Mouse (Mus musculus): ENCODE results near the gene Fscb. TPM values are rescaled to one million over a fixed set of nuclear protein-coding genes. Genes with fewer than 3 reads are reported as not detected.

The Fscb gene
- polyA plus RNA-seq (2014; fragmentation: Nextera tagmentation; extraction: Ambion mirVana): not detected in 2 replicates

DNA sequence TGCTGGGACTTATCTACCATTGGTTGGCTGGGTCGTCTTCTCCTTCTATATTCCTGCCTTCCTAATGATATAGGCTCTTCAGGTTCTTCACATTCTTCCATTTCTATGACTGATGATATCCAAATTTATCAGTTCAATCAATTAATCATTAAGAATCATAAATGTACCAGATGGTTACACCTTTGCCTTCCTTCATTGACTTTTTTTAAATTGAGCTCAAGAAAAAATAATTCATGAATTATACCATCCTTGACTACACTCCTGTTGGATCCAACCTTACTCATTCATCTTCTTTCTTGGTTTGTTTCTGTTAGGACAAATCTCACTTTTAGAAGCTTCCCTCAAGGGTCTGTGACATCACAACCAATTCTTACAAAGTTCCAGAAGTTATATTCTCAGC lies at the start of gene Fscb:
Gene Fscb (minus strand): TSS at position 101 of the 400 bp plus-strand sequence.
- H3K9me3 ChIP-seq (replicated peaks; ENCODE audit: control insufficient read depth, low read length): no peaks in the 10 kb centered on the region
- H3K36me3 ChIP-seq (ENCODE audit: control insufficient read depth, insufficient read depth, low read length): no peaks in the 10 kb centered on the region
- 65% methylated on average over 1 of the region's 1 CpGs for WGBS (ENCODE audit: insufficient replicate concordance)
- ATAC-seq (replicated peaks; ENCODE audit: insufficient number of reproducible peaks, low FRiP score, low TSS enrichment): no peak
- no peaks in the 10 kb centered on the region for H3K27me3 ChIP-seq (ENCODE audit: control insufficient read depth, insufficient read depth, low read length)
- no peaks in the 10 kb centered on the region for H3K4me1 ChIP-seq (ENCODE audit: control insufficient read depth, insufficient read depth, low read length)
- no peak within 1 kb of the TSS for H3K9ac ChIP-seq (ENCODE audit: low read depth, low read length)
- H3K4me2 ChIP-seq: no peak within 1 kb of the TSS
- no peak within 1 kb of the TSS for H3K4me3 ChIP-seq (ENCODE audit: low read depth, low read length)
- no peak within 1 kb of the TSS for H3K27ac ChIP-seq (ENCODE audit: low read depth, low read length)

GRCm38 (mm10) chr12:64516775-64517174 lies 42.3 kb upstream of the Fscb start:
- Histone ChIP-seq H3K9me3 (replicated peaks; ENCODE audit: control insufficient read depth, low read length) (no peaks in the 10 kb centered on the region), H3K36me3 (ENCODE audit: control insufficient read depth, insufficient read depth, low read length) (no peaks in the 10 kb centered on the region), H3K4me1 (ENCODE audit: control insufficient read depth, insufficient read depth, low read length) (no peaks in the 10 kb centered on the region), H3K4me2 (no peak overlapping the region), H3K9ac (ENCODE audit: low read depth, low read length) (no peak overlapping the region), H3K4me3 (ENCODE audit: low read depth, low read length) (no peak overlapping the region), H3K27ac (ENCODE audit: low read depth, low read length) (no peak overlapping the region), H3K27me3 (ENCODE audit: control insufficient read depth, insufficient read depth, low read length) (no peaks in the 10 kb centered on the region)
- 54% methylated on average over 2 of the region's 2 CpGs for WGBS (ENCODE audit: insufficient replicate concordance)
- no peak for ATAC-seq (replicated peaks; ENCODE audit: insufficient number of reproducible peaks, low FRiP score, low TSS enrichment)

GRCm38 (mm10) chr12:64513439-64513838 lies 38.9 kb upstream of the Fscb start:
- 58% methylated on average over 1 of the region's 1 CpGs for WGBS (ENCODE audit: insufficient replicate concordance)
- Histone ChIP-seq H3K27ac (ENCODE audit: low read depth, low read length) (no peak overlapping the region), H3K36me3 (ENCODE audit: control insufficient read depth, insufficient read depth, low read length) (no peaks in the 10 kb centered on the region), H3K4me2 (no peak overlapping the region), H3K4me1 (ENCODE audit: control insufficient read depth, insufficient read depth, low read length) (no peaks in the 10 kb centered on the region), H3K4me3 (ENCODE audit: low read depth, low read length) (no peak overlapping the region), H3K9ac (ENCODE audit: low read depth, low read length) (no peak overlapping the region), H3K27me3 (ENCODE audit: control insufficient read depth, insufficient read depth, low read length) (no peaks in the 10 kb centered on the region), H3K9me3 (replicated peaks; ENCODE audit: control insufficient read depth, low read length) (no peaks in the 10 kb centered on the region)
- ATAC-seq (replicated peaks; ENCODE audit: insufficient number of reproducible peaks, low FRiP score, low TSS enrichment): no peak

GRCm38 (mm10) chr12:64497706-64498105 lies 23.2 kb upstream of the Fscb start:
- 70% methylated on average over 5 of the region's 5 CpGs for WGBS (ENCODE audit: insufficient replicate concordance)
- Histone ChIP-seq H3K4me1 (ENCODE audit: control insufficient read depth, insufficient read depth, low read length) (no peaks in the 10 kb centered on the region), H3K27ac (ENCODE audit: low read depth, low read length) (no peak overlapping the region), H3K4me2 (no peak overlapping the region), H3K9ac (ENCODE audit: low read depth, low read length) (no peak overlapping the region), H3K9me3 (replicated peaks; ENCODE audit: control insufficient read depth, low read length) (no peaks in the 10 kb centered on the region), H3K27me3 (ENCODE audit: control insufficient read depth, insufficient read depth, low read length) (no peaks in the 10 kb centered on the region), H3K4me3 (ENCODE audit: low read depth, low read length) (no peak overlapping the region), H3K36me3 (ENCODE audit: control insufficient read depth, insufficient read depth, low read length) (no peaks in the 10 kb centered on the region)
- ATAC-seq (replicated peaks; ENCODE audit: insufficient number of reproducible peaks, low FRiP score, low TSS enrichment): no peak

DNA sequence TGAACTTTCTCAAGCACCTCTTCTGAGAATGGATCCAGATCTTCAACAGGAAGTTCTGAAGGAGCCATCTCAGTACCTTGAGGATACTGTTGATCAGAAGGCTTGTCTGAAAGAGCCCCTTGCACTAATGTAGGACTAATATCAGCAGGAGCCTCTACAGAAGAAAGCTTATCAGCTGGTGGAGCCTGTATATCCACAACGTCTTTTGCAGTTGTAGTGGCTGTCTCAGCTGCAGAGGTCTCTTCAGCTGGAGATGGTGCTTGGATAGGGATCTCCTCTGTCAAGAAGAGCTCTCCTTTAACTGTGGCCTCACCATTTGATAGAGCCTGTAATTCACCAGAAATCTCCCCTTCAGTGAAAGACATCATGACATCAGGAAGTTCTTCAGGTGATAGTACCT lies 875 bp downstream of the Fscb start:
- ATAC-seq (replicated peaks; ENCODE audit: insufficient number of reproducible peaks, low FRiP score, low TSS enrichment): no peak
- Histone ChIP-seq H3K9me3 (replicated peaks; ENCODE audit: control insufficient read depth, low read length) (no peaks in the 10 kb centered on the region), H3K4me1 (ENCODE audit: control insufficient read depth, insufficient read depth, low read length) (no peaks in the 10 kb centered on the region), H3K27ac (ENCODE audit: low read depth, low read length) (no peak overlapping the region), H3K36me3 (ENCODE audit: control insufficient read depth, insufficient read depth, low read length) (no peaks in the 10 kb centered on the region), H3K4me3 (ENCODE audit: low read depth, low read length) (no peak overlapping the region), H3K9ac (ENCODE audit: low read depth, low read length) (no peak overlapping the region), H3K27me3 (ENCODE audit: control insufficient read depth, insufficient read depth, low read length) (no peaks in the 10 kb centered on the region), H3K4me2 (no peak overlapping the region)
- 38% methylated on average over 1 of the region's 1 CpGs for WGBS (ENCODE audit: insufficient replicate concordance)

DNA sequence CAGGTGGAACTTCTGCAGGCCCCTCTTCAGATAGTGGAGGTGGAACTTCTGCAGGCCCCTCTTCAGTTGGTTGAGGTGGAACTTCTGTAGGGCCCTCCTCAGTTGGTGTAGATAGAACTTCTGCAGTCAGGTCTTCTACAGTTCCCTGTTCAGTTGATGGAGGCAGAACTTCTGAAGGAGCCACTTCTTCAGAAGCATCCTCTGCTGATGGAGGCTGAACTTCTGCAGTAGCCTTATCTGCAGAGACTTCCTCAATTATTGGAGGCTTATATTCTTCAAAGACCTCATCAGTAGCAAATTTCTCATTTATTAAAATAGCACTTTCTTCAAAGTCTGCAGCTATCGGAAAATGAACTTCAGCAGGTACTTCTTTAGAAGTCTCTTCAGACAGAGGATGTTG lies 1.4 kb downstream of the Fscb start:
- Histone ChIP-seq H3K27ac (ENCODE audit: low read depth, low read length) (no peak overlapping the region), H3K4me1 (ENCODE audit: control insufficient read depth, insufficient read depth, low read length) (no peaks in the 10 kb centered on the region), H3K9ac (ENCODE audit: low read depth, low read length) (no peak overlapping the region), H3K4me2 (no peak overlapping the region), H3K9me3 (replicated peaks; ENCODE audit: control insufficient read depth, low read length) (no peaks in the 10 kb centered on the region), H3K36me3 (ENCODE audit: control insufficient read depth, insufficient read depth, low read length) (no peaks in the 10 kb centered on the region), H3K27me3 (ENCODE audit: control insufficient read depth, insufficient read depth, low read length) (no peaks in the 10 kb centered on the region), H3K4me3 (ENCODE audit: low read depth, low read length) (no peak overlapping the region)
- WGBS (ENCODE audit: insufficient replicate concordance): 80% methylated on average over 1 of the region's 1 CpGs
- no peak for ATAC-seq (replicated peaks; ENCODE audit: insufficient number of reproducible peaks, low FRiP score, low TSS enrichment)

DNA sequence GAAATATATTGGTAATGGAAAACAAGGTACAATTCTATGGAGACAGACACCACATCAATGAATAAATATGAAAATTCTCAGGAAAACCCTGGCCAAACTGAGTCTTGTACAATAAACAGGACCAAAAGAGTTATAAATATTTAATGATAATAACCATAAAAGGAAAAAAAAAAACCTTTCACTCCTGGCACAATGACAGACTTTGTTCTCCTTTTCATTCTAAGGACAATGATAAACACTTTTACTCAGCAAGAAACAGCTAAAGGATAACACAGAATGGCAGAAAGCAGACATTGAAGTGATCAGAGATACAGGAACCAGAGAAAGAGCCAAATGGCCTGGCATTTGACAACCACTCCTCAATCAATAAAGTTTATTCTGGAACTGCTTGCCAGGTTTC lies 19.3 kb downstream of the Fscb start:
- Histone ChIP-seq H3K27ac (ENCODE audit: low read depth, low read length) (no peak overlapping the region), H3K36me3 (ENCODE audit: control insufficient read depth, insufficient read depth, low read length) (no peaks in the 10 kb centered on the region)
- ATAC-seq (replicated peaks; ENCODE audit: insufficient number of reproducible peaks, low FRiP score, low TSS enrichment): no peak

GRCm38 (mm10) chr12:64449911-64450310 lies 24.6 kb downstream of the Fscb start:
- H3K27me3 ChIP-seq (ENCODE audit: control insufficient read depth, insufficient read depth, low read length): no peaks in the 10 kb centered on the region
- no peak overlapping the region for H3K4me3 ChIP-seq (ENCODE audit: low read depth, low read length)
- 65% methylated on average over 9 of the region's 9 CpGs for WGBS (ENCODE audit: insufficient replicate concordance)
- no peak overlapping the region for H3K9ac ChIP-seq (ENCODE audit: low read depth, low read length)
- no peak overlapping the region for H3K27ac ChIP-seq (ENCODE audit: low read depth, low read length)
- no peaks in the 10 kb centered on the region for H3K9me3 ChIP-seq (replicated peaks; ENCODE audit: control insufficient read depth, low read length)
- no peaks in the 10 kb centered on the region for H3K4me1 ChIP-seq (ENCODE audit: control insufficient read depth, insufficient read depth, low read length)
- ATAC-seq (replicated peaks; ENCODE audit: insufficient number of reproducible peaks, low FRiP score, low TSS enrichment): no peak
- H3K4me2 ChIP-seq: no peak overlapping the region
- H3K36me3 ChIP-seq (ENCODE audit: control insufficient read depth, insufficient read depth, low read length): no peaks in the 10 kb centered on the region

More for the DNA sequence above, 19.3 kb downstream of the Fscb start:
- Histone ChIP-seq H3K4me1 (ENCODE audit: control insufficient read depth, insufficient read depth, low read length) (no peaks in the 10 kb centered on the region), H3K4me3 (ENCODE audit: low read depth, low read length) (no peak overlapping the region), H3K4me2 (no peak overlapping the region), H3K9ac (ENCODE audit: low read depth, low read length) (no peak overlapping the region), H3K9me3 (replicated peaks; ENCODE audit: control insufficient read depth, low read length) (no peaks in the 10 kb centered on the region), H3K27me3 (ENCODE audit: control insufficient read depth, insufficient read depth, low read length) (no peaks in the 10 kb centered on the region)

DNA sequence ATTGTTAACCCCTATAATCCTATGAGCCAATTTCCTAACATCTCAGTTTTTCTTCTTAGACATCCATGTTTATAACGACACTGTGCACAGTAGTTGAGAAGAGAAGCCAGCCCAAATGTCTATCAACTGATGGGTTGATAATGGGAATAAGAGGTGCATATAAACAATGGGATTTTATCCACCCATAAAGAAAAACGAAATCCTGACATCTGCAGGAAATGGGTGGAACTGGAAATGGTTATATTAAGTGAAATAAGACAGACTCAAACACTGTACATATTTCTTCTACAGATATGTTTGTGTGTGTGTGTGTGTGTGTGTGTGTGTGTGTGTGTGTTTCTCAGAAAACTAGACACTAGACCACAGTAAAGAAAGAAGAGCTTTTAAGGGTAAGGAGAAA lies 37.8 kb downstream of the Fscb start:
- WGBS (ENCODE audit: insufficient replicate concordance): 66% methylated on average over 2 of the region's 2 CpGs
- H3K27ac ChIP-seq (ENCODE audit: low read depth, low read length): no peak overlapping the region

More for the DNA sequence above, 37.8 kb downstream of the Fscb start:
- Histone ChIP-seq H3K36me3 (ENCODE audit: control insufficient read depth, insufficient read depth, low read length) (no peaks in the 10 kb centered on the region), H3K4me2 (no peak overlapping the region), H3K27me3 (ENCODE audit: control insufficient read depth, insufficient read depth, low read length) (no peaks in the 10 kb centered on the region), H3K9me3 (replicated peaks; ENCODE audit: control insufficient read depth, low read length) (no peaks in the 10 kb centered on the region), H3K4me3 (ENCODE audit: low read depth, low read length) (no peak overlapping the region), H3K9ac (ENCODE audit: low read depth, low read length) (no peak overlapping the region), H3K4me1 (ENCODE audit: control insufficient read depth, insufficient read depth, low read length) (no peaks in the 10 kb centered on the region)
- ATAC-seq (replicated peaks; ENCODE audit: insufficient number of reproducible peaks, low FRiP score, low TSS enrichment): no peak
